Mouse (Mus musculus): ENCODE measurements around the gene Sirpa.

Sirpa gene

DNA sequence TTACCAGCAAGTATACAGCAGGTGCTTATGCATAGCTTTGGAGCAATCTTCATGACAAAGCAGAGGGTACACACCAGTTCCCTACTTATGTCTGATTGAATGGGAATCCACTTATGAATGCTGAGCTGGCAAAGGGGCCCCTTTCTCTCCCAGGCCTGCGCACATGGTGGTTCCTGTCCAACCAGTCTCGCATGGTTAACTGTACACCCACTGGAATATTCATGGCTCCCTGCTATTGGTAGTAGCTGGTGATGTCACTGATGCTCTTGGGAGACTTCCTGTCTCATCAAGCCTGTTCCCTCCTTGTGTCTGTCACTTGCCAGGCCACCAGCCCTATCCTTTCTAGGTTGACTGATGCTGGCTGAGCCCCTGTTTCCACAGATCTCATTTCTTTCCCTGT is 14.3 kb downstream of the Sirpa start:
- DNase-seq: no peak

DNA sequence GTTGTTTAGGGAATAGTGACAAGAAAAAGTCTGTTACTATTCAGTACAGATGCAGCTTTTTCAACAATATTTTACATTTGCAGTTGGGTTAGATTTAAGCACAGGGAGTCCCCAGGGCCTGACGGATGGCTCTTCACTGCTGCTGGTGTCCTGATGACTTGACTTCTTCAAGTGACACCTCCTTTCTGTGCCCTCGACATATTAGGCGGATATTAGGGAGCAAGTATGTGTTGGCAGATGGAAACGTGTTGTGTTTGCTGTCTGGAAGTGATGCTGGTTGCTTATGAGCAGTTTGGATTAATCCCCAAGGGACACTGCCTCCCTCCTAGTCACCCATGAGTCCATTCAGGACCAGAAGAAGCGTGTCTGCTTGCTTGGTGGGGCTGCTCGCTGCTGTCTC is 21.3 kb downstream of the Sirpa start:
- no peak for DNase-seq

DNA sequence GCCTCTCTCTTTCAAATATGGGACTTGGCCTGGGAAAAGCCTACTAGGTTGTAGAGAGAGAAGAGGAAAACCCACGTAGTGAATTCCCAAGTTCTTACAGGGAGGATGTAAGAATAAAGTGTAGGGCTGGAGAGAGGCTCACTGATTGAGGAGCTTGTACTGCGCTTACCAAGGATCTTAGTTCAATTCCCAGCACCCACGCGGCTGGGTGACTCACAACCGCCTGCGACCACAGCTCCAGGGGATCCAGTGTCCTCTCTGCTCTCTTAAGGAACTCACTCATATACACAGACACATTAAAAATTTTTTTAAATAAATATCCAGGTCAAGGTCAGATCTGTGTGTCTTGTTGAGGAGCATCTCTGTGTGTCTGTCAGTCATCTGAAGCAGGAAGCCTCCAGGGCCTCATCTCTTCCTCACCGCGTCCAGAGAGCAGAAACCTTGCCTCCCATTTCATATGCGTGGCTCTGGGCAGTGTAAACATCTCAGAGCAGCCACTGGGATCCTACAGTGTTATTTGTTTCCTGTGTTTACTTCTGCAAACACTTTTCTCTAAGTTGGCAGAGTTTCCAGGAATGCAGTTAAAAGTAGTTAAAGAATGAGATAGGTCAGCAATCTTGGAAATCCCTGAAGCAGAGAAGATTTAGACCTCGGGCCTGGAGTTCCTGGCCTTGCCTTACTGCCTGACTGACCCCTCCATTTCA is 22.0 kb downstream of the Sirpa start:
- peak; percentile 2 for DNase-seq

DNA sequence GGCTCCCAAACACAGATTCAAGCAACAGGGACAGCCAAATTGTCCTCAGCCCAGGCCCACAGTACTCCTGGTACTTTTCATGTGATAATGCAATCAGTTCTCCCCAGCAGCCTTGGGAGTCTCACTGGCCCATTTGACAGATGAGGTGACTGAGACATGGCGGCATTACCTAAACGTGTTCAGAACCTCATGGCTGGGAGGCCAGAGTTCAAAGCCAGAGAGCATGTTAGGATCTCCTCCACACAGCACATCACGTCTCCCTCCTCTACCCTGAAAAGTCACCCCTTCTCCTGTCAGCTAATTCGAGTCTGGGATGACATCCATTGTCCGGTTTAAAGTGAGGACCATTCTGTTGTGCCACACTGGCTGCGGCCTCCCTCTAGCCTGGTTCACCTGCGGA is 27.5 kb downstream of the Sirpa start:
- peak; percentile 10 for DNase-seq

DNA sequence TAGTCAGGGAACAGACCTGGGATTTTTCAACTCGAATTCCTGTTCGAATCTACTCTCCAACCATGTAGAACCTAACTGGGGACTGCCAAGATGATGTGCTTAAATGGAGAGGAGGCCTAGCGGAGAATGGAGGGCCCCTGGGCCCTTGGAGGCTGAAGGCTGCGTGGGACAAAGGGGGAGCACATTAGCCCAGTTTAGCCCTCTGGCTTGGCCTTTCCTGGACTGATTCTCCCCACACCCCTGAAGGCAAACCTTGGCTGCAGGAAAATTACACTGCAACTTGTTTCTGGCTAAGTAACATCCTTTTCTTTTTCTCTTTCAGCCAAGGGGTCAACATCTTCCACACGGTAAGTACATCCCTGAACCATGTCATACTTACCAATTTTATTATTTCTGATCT is 28.2 kb downstream of the Sirpa start:
- peak; percentile 18 for DNase-seq

DNA sequence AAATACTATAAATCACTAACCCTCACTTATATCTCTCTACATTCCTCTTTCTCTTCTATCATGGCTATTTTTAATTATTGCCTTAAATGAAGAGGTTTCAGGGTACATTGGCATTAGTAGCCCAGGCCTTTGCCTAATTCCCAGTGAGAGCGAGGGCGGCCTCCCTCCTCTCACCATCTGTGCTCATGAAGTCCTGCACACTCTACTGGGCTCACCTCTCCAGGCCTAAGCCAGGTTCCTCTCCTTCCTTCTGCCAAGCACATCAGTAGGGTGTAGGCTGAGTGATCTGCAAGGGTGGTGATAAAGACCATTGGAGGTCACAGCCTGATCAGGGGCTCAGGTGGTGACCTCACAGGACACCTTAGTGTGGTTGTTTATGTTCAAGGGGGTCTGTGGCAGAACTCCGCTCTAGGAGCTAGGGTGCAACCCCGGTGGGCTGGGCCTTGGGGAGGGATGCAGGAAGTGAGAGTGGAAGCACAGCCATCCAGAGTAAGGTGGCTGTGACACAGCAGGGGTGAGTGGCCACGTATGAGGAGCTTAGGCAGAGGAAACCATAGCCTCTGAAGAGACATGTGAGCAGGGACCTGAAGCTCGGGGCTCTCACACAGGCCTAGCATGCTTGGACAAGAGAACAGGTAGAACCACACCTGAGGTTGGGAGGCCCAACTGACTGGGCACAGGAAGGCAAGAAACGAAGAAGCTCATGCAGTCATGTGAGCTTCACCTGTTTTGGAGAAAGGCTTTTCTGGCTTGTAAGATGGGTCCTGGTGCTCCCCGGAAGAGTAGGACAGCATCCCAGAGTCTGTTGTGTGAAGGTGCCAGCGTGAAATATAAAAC is 29.2 kb downstream of the Sirpa start:
- peak; percentile 80 for DNase-seq

DNA sequence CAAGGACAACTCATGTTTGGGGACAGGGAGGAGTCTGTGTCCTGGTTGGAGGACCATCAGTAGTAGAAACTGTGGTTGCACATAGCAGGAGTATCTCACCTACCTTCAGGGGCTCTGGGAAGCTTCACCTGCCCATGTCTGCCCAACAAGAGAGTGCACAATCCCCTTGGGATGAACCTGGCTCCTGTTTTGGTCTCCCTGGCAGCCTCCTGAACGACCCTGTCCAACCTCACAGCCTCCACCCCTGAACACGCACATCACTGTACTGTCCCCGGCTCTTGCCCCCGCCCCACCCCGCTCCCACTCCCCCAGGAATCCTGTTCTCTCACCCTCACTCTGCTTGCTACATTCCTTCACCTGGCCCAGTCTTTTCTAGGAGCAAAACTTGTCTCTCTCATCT is 30.3 kb downstream of the Sirpa start:
- DNase-seq: no peak

DNA sequence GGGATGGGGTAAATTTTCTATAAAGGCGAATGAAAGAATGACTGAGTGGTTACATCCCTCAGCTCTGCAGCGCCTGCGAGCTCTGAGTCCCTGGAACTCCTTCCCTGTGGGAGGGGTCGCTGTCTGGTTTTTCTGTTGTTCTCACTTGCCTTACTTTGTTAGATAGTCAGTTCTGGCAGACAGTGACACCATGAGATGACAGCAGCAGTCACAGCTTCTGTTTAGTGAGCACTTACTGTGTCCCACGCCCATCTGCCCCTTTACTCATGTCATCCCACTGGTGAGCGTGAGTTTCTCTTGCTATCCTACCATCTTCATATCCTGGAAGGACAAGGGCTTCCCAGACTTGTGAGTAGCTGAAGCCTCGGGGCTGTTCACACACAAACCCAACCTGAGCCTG is 31.1 kb downstream of the Sirpa start:
- DNase-seq: peak; percentile 14

DNA sequence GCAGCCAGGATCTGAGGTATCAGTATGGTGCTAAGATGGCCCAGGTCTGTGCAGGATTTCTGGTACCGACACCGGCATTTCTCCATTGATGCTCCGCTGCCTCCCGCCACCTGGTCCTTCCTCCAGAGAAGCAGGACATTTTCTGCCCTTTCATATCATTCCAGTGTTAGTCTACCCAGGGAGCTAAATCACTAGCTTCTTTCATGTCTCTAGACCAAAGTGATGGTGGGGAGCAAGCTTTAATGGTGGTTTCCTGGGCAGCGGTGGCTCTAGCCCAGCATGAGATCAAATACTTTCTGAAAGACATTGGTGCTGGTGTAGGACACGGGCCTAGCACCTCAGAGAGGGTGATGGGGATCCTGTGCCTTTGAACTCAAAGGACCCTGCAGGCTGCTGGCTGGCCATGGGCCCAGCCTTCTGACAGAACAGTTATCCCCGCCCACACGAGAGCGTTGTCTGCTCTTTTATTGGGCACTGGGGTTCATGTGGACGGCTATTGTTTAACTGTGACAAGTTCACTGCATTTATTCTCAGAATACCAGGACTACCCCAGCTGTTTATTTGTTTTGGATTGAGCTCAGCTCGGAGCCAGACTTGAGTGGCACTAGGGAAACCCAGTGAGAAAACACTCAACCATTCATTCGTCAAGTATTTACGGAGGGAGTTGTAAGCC is 31.7 kb downstream of the Sirpa start:
- DNase-seq: peak; percentile 19

DNA sequence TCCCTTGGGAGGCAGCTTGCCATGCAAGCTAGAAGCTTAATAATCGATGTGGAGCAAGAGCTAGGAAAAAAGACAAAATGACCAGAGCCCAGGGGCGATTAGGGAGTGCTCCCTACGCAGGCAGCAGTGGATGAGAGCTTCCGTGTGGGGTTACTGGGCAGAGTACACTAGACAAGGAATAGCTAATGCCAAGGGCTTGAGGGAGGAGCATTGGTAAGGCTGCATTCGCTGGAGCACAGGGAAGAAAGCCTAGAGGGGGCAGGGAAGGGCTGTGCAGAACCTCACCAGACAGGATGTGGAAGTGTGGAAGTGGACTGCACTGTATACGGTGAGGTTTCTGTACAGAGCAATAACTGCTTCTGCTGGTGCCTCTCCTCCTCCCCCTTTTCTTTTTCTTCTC is 32.3 kb downstream of the Sirpa start:
- DNase-seq: no peak

DNA sequence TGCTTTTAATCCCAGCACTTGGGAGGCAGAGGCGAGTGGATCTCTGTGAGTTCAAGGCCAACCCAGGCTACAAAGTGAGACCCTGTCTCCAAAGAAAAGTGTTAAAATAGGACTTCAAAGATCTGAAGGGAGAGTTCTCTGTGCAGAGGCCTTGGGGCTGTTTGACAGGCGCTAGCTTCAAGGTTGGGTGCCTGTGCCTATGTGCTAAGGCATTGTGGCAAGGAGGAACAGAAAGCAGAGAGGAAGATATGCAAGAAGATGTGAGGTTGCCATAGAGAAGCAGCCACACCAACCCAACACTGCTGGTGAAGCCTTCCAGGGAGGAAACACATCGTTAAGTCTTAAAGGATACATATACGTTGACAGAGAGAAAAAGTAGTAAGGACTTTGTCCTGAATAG is 33.2 kb downstream of the Sirpa start:
- peak; percentile 2 for DNase-seq

DNA sequence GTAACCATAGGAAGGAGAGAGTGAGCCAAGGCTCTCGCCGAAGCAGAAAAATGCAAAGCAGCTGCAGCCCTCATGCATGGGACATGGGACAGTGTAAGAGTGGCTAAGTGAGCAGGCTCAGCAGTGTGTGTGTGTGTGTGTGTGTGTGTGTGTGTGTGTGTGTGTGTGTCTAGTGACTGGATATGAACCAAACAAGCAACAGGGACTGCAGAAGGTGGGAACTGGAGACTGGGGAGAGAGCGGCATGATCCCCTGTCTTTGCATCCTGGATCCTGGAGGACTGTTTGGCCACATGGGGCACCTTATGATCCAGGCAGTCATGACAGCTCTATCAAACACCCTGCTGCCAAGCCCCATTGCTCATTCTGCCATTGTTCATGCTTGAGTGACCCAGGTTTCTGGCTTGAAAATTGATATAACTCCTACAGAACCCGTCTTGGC is 34.0 kb downstream of the Sirpa start:
- peak; percentile 76 for DNase-seq

DNA sequence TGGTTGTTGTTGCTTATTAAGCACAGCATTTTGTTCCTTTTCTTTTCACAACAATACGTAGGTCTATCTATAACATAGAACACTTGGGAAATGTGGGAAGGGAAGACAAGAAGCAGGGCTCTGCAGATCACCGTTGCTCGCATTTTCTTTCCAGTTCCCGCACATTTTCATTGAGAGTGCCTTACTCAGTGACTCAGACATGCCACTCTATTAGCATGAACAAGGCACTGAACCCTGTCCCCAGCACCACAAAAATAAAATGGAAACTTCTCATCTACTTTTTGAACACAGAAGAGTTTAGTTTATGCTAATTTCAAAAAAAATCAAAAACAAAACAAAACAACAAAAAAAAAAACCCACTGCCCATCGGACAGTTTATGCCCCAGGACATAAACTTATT is 34.5 kb downstream of the Sirpa start:
- DNase-seq: no peak

DNA sequence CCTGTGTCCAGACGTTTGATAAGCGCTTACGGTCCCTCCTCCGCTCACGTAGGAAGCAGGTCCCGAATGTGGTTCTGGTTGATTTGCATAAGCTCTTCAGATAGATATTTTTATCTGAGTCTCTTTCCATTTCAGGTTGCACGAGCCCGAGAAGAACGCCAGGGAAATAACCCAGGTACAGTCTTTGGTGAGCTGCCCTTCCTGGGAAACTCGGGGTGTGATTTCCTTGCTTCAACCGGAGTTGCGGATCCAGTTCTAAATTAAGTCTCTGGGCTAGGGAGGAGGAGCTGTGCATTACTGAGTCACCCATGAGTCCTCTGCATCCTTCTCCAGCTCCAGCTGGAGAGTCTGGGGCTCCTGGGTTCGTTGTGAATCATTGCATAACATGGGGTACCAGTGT is 35.2 kb downstream of the Sirpa start:
- DNase-seq: peak; percentile 10

DNA sequence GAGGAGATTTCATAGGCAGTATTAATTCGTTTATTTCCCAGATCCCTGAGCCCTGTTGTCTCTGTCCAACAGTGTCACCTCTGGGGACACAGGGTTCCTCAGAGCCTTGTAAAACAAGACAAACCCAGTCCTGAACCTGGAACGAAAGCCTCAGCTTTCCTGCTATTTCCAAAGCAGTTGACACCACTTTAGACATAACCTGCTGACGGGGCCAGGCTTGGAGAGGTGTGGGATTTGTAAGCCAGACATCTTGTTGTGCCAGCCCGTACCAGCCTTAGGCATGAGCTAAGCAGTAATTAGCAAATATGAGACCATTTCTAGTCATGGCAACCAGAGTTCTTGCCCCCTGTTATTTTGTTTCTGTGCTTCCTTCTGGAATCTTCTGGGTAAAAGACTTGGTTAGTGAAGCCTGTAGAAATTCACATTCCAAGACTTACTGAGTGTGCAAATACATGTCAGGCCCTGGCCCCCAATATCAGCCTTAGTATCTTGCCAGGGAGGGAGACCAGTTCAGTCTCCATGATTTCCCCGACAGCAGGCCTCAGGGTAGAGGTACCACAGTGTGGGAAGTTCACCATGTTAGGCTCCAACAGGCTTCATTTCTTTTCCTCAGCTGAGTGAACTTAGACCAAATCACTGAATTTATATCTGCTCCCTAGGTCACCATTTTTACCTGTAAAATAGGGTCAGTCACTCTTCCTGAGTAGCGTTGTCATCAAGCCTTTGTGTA is 36.0 kb downstream of the Sirpa start:
- peak; percentile 4 for DNase-seq

DNA sequence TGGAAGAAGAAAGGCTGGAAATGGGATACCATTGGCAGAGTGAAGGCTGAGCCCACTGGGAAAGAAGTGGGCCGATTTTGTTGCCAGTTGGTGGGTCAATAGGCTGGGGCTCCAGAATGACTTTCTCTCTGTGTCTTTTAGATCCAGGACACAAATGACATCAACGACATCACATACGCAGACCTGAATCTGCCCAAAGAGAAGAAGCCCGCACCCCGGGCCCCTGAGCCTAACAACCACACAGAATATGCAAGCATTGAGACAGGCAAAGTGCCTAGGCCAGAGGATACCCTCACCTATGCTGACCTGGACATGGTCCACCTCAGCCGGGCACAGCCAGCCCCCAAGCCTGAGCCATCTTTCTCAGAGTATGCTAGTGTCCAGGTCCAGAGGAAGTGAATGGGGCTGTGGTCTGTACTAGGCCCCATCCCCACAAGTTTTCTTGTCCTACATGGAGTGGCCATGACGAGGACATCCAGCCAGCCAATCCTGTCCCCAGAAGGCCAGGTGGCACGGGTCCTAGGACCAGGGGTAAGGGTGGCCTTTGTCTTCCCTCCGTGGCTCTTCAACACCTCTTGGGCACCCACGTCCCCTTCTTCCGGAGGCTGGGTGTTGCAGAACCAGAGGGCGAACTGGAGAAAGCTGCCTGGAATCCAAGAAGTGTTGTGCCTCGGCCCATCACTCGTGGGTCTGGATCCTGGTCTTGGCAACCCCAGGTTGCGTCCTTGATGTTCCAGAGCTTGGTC is 37.3 kb downstream of the Sirpa start:
- DNase-seq: peak; percentile 8

DNA sequence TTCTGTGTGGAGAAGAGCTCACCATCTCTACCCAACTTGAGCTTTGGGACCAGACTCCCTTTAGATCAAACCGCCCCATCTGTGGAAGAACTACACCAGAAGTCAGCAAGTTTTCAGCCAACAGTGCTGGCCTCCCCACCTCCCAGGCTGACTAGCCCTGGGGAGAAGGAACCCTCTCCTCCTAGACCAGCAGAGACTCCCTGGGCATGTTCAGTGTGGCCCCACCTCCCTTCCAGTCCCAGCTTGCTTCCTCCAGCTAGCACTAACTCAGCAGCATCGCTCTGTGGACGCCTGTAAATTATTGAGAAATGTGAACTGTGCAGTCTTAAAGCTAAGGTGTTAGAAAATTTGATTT is 37.9 kb downstream of the Sirpa start:
- DNase-seq: peak; percentile 8

DNA sequence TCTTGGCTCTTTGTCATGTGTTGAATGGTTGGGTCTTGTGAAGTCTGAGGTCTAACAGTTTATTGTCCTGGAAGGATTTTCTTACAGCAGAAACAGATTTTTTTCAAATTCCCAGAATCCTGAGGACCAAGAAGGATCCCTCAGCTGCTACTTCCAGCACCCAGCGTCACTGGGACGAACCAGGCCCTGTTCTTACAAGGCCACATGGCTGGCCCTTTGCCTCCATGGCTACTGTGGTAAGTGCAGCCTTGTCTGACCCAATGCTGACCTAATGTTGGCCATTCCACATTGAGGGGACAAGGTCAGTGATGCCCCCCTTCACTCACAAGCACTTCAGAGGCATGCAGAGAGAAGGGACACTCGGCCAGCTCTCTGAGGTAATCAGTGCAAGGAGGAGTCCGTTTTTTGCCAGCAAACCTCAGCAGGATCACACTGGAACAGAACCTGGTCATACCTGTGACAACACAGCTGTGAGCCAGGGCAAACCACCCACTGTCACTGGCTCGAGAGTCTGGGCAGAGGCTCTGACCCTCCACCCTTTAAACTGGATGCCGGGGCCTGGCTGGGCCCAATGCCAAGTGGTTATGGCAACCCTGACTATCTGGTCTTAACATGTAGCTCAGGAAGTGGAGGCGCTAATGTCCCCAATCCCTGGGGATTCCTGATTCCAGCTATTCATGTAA is 38.5 kb downstream of the Sirpa start:
- DNase-seq: peak; percentile 38

DNA sequence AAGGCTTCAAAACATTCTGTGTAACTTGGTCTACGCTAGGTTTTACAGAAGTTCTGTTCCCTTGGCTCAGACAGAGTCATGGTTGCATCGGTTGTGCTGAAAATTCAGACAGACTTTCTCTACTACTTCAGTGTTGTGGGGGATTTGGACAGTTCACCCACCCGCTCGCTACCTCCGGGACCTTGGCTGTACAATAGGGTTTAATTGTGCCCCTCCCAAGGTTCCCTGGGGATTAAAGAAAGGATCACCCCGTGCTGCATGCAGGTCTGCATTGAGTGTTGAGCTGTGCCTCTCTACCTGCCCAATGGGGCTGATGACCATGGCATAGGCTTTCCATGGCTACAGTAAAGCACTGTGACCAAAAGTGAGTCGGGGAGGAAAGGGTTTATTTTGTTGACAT is 39.7 kb downstream of the Sirpa start:
- no peak for DNase-seq

DNA sequence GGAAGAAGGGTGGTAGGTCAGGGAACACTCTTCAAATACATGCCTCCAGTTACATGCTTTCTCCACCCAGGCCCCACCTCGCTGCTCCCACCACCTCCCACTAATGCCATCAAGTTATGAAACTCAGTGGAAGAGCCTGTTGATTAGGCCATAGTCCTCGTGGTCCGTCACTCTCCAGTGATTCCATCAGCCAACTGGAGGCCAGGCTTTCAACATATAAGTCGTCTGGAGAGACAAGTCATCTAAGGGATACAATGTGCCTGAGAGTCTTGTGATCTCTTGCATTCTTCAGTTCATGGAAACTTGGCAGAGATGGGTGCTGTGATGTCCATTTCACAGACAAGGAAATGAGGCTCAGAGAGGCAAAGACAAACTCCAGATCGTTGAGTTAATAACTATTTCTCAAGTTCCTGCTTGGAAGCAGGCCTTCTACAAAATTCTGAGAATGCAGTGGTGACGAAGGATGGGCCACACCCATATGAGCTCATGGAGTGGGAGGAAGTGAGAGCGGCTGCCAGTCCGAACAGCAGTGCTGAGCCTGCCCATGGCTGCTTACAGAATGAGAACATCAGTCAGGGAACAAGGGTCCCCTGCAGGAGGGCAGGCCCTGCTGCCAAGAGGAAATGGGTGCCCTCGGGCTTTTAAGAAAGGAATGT is 40.6 kb downstream of the Sirpa start:
- DNase-seq: peak; percentile 26

DNA sequence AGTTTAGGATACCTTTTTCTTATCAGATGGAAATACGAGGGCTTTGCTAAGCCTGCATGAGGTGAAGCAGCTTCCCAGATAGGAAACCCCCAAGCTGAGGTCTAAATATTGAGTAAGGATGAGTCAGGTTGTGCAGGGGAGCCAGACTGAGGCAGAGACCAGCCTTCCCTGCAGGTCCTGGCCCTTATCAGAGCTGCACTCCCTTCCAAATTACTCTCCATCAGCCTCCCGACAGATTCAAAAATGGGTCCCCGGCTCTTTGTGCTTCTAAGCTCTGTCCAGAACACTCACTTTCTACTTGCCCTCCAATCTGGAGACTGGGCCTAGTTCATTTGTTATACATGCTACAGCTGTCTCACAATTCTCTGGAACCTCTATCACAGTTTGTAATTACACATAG is 41.3 kb downstream of the Sirpa start:
- peak; percentile 3 for DNase-seq
